Mouse (Mus musculus) heart, embryonic 14.5 days (tissue): Measurements from ENCODE around the gene Blvrb. TPM values are rescaled to one million over a fixed set of nuclear protein-coding genes. Genes with fewer than 3 reads are reported as not detected.

Experiments used
- ATAC-seq: fragments of 200-750 bp; cut with Nextera tagmentation; 2 replicates; pipeline ENCODE4 v1.8.0; 2017; ENCODE audit warnings: low read depth, moderate TSS enrichment; ENCODE audit not compliant: insufficient number of reproducible peaks, insufficient read depth, low FRiP score
- H3K27ac ChIP-seq, 2 experiments: fragments of 200-500 bp in 1 of 2; fragments of 300-500 bp in 1 of 2; sonication (generic) in 1 of 2; replicated peaks in 1 of 2; 2 replicates each; pipeline ENCODE4 v1.5.1; 2012 to 2014; ENCODE audit warnings: low read depth in 2 of 2, low read length in 2 of 2, control low read depth in 1 of 2, mild to moderate bottlenecking in 1 of 2, mixed read lengths in 1 of 2; ENCODE audit not compliant: control insufficient read depth in 1 of 2, insufficient read depth in 1 of 2
- H3K27me3 ChIP-seq: fragments of 300-500 bp; sonication (generic); 2 replicates; pipeline ENCODE4 v1.6.1; 2014; ENCODE audit warnings: mild to moderate bottlenecking, low read length, control low read depth; ENCODE audit not compliant: control insufficient read depth, insufficient read depth
- H3K36me3 ChIP-seq: fragments of 300-500 bp; sonication (generic); 2 replicates; pipeline ENCODE4 v1.6.1; 2014; ENCODE audit warnings: mild to moderate bottlenecking, control low read depth, low read length, mixed read lengths; ENCODE audit not compliant: control insufficient read depth, insufficient read depth
- H3K4me1 ChIP-seq, 2 experiments: fragments of 200-500 bp in 1 of 2; fragments of 300-500 bp in 1 of 2; sonication (generic) in 1 of 2; 2 replicates each; pipeline ENCODE4 v1.6.1; 2012 to 2014; ENCODE audit warnings: low read length in 2 of 2, control low read depth in 1 of 2, mixed read lengths in 1 of 2; ENCODE audit not compliant: control insufficient read depth in 2 of 2, insufficient read depth in 2 of 2
- H3K4me2 ChIP-seq: fragments of 300-500 bp; sonication (generic); 2 replicates; pipeline ENCODE4 v1.6.1; 2014; ENCODE audit warnings: mild to moderate bottlenecking, low read length
- H3K4me3 ChIP-seq, 2 experiments: fragments of 200-500 bp in 1 of 2; fragments of 300-500 bp in 1 of 2; sonication (generic) in 1 of 2; 2 replicates each; pipeline ENCODE4 v1.5.1; 2012 to 2014; ENCODE audit warnings: low read length in 2 of 2, mild to moderate bottlenecking in 2 of 2, control low read depth in 1 of 2, low read depth in 1 of 2, moderate library complexity in 1 of 2; ENCODE audit not compliant: control insufficient read depth in 1 of 2, insufficient read depth in 1 of 2
- H3K9ac ChIP-seq: fragments of 300-500 bp; sonication (generic); 2 replicates; pipeline ENCODE4 v1.6.1; 2014; ENCODE audit warnings: mild to moderate bottlenecking, low read length
- H3K9me3 ChIP-seq: fragments of 300-500 bp; sonication (generic); 2 replicates; pipeline ENCODE4 v1.6.1; 2016; ENCODE audit warnings: low read length, control low read depth; ENCODE audit not compliant: control insufficient read depth
- WGBS: fragments of 180-500 bp; shearing (Covaris S2); extraction: QIAGEN DNeasy Blood & Tissue Kit; methylation state at CpG from one replicate; pipeline ENCODE4 v1.1.7; 2014; 5-methylcytosine and 5-hydroxymethylcytosine counted together
- polyA plus RNA-seq: library from polyadenylated mRNA; unstranded; fragments of >200 nt; fragmentation: Nextera tagmentation; extraction: Ambion mirVana; gene quantifications from 2 replicates; pipeline ENCODE4 v1.2.1, GENCODE M21; 2014

The Blvrb gene
- 49.7 and 57.9 TPM in 2 replicates for polyA plus RNA-seq

- peak; percentile 95 for ATAC-seq
Measured at GRCm38 (mm10) chr7:27447419-27448286, at the start of gene Blvrb, which contains the start of gene Sptbn4. Gene Blvrb (plus strand): TSS chr7:27447978. Gene Sptbn4 (minus strand): TSS chr7:27447686.

GRCm38 (mm10) chr7:27400545-27400944 is 47.2 kb upstream of the Blvrb start:
- no peaks in the 10 kb centered on the region for H3K36me3 ChIP-seq
- no peak overlapping the region for H3K9ac ChIP-seq
- H3K4me1 ChIP-seq, result peaks cover 4 to 6% of the 10 kb centered on the region in 2 experiments; a peak in 2 of 4 replicates
- no peak for ATAC-seq
- H3K27me3 ChIP-seq, result peaks cover 87% of the 10 kb centered on the region
- 67% methylated on average over 7 of the region's 7 CpGs for WGBS
- no peak overlapping the region for H3K27ac ChIP-seq
- no peak overlapping the region for H3K4me3 ChIP-seq
- H3K4me2 ChIP-seq, result no peak overlapping the region
- H3K9me3 ChIP-seq, result peaks cover 7% of the 10 kb centered on the region

More at GRCm38 (mm10) chr7:27447419-27448286, at the start of gene Blvrb, which contains the start of gene Sptbn4:
- Histone ChIP-seq H3K4me1 (peaks cover 5 to 23% of the 10 kb centered on the region in 2 experiments; a peak in 3 of 4 replicates), H3K36me3 (no peaks in the 10 kb centered on the region), H3K27ac (peak within 1 kb of the TSS; percentile 37 to 50; a peak in 2 of 4 replicates), H3K27me3 (peaks cover 26% of the 10 kb centered on the region), H3K4me3 (peak within 1 kb of the TSS; percentile 66 to 73), H3K9ac (peak within 1 kb of the TSS; percentile 78), H3K9me3 (no peaks in the 10 kb centered on the region), H3K4me2 (peak within 1 kb of the TSS; percentile 98)
- WGBS, result 2% methylated on average over 53 of the region's 54 CpGs

- ATAC-seq, result no peak
- Histone ChIP-seq H3K36me3 (no peaks in the 10 kb centered on the region), H3K4me3 (no peak overlapping the region), H3K27ac (no peak overlapping the region), H3K9me3 (peaks cover 11% of the 10 kb centered on the region), H3K4me2 (no peak overlapping the region), H3K27me3 (peaks cover 87% of the 10 kb centered on the region), H3K4me1 (peaks cover 0 to 2% of the 10 kb centered on the region in 2 experiments; a peak in 1 of 4 replicates), H3K9ac (no peak overlapping the region)
- 12% methylated on average over 16 of the region's 16 CpGs for WGBS
Measured at GRCm38 (mm10) chr7:27402675-27403074, 45.1 kb upstream of the Blvrb start.

GRCm38 (mm10) chr7:27404203-27404942 is 43.4 kb upstream of the Blvrb start:
- Histone ChIP-seq H3K27me3 (peaks cover 92% of the 10 kb centered on the region), H3K27ac (no peak overlapping the region), H3K4me1 (peaks cover 5 to 7% of the 10 kb centered on the region in 2 experiments; a peak in 2 of 4 replicates), H3K36me3 (no peaks in the 10 kb centered on the region), H3K4me2 (peak overlapping the region; percentile 11; the same call in 1 of the 2 replicates), H3K9me3 (peaks cover 11% of the 10 kb centered on the region), H3K4me3 (no peak overlapping the region), H3K9ac (no peak overlapping the region)
- ATAC-seq, result no peak
- WGBS, result 6% methylated on average over 74 of the region's 81 CpGs

- Histone ChIP-seq H3K9me3 (peaks cover 11% of the 10 kb centered on the region), H3K36me3 (no peaks in the 10 kb centered on the region), H3K27ac (no peak overlapping the region), H3K9ac (no peak overlapping the region), H3K4me2 (no peak overlapping the region), H3K27me3 (peaks cover 83% of the 10 kb centered on the region), H3K4me3 (no peak overlapping the region), H3K4me1 (peaks cover 5 to 7% of the 10 kb centered on the region in 2 experiments; a peak in 2 of 4 replicates)
- 78% methylated on average over 7 of the region's 7 CpGs for whole genome bisulfite sequencing
- no peak for ATAC-seq
Measured at GRCm38 (mm10) chr7:27406481-27406880, 41.3 kb upstream of the Blvrb start.

- ATAC-seq, result peak; percentile 12; the same call in 1 of the 2 replicates
- Histone ChIP-seq H3K4me2 (peak overlapping the region; percentile 84), H3K9ac (peak overlapping the region; percentile 25; the same call in 1 of the 2 replicates), H3K4me3 (0 out of 4 replicates have a peak overlapping the region, but pooled peaks of 1 of the 2 experiments have one; percentile 51), H3K4me1 (peaks cover 2 to 7% of the 10 kb centered on the region in 2 experiments; a peak in 2 of 4 replicates), H3K27ac (no peak overlapping the region), H3K36me3 (no peaks in the 10 kb centered on the region), H3K27me3 (peaks cover 70% of the 10 kb centered on the region), H3K9me3 (peaks cover 11% of the 10 kb centered on the region)
- 54% methylated on average over 8 of the region's 8 CpGs for WGBS
Measured at GRCm38 (mm10) chr7:27407816-27408215, 40.0 kb upstream of the Blvrb start.
